In the genomic region with DNA sequence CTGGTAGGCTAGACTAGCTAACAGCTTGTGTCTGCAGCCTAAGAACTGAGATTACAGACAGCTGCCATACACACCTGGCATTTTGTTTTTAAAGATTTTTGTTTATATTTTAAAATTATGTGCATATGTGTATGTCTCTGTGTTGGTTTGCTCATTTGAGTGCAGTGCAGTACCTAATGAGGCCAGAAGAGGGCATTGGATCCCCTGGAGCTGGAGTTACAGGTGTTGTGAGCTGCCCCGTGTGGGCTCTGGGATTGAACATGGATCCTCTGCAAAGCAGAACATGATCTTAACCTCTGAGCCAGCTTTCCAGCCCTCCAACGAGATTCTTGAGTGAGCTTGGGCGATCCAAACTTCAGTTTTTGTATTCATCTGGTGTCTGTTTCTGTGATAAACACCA, we compare ENCODE assay signal across 22 mouse cellular contexts. TPM values are rescaled to one million over a fixed set of nuclear protein-coding genes. Genes with fewer than 3 reads are reported as not detected.
DNase-seq lines count a peak whose midpoint lies in the region; ATAC-seq and TF ChIP-seq lines count a peak whose summit lies in the region.
"Had no signal": no experiment of that assay in that cellular context is flagged by ENCODE, and none has a peak within 500 bp of the region (broad histone marks: within the 10 kb centered on the region; RNA-seq: fewer than 3 reads in every experiment).

No protein-coding gene starts in this region.

- no peak for DNase-seq in layer of hippocampus, adult 2 months (ENCODE audit: low spot score in 2 of 2)
- DNase-seq in layer of hippocampus, adult 18-20 months (ENCODE audit: low spot score in 2 of 2), result no peak
- no peak for DNase-seq in testis, postnatal 14 days (ENCODE audit: low spot score)
- DNase-seq in ES-E14 (ENCODE audit: low read depth, low spot score), result no peak
- DNase-seq in brain, embryonic 14.5 days (ENCODE audit: low read depth), result no peak
- DNase-seq: adrenal gland, adult 2 months; cerebellum, adult 11-12 months; cerebellum, postnatal 25 days; heart, postnatal 36 days; kidney, adult 9 months; lung, adult 2 months; right cerebral cortex, adult 18-20 months had no signal

- no peaks in the 10 kb centered on the region for H3K9me3 ChIP-seq in ES-E14 (ENCODE audit: control insufficient read depth, insufficient read depth, low read depth, low read length)
- no peaks in the 10 kb centered on the region for H3K9me3 ChIP-seq in kidney, embryonic 14.5 days (ENCODE audit: control insufficient read depth, low read length)
- H3K9me3 ChIP-seq: forebrain, embryonic 13.5 days; heart, embryonic 13.5 days; hindbrain, embryonic 15.5 days; limb, embryonic 12.5 days; midbrain, embryonic 15.5 days had no signal

- no peak overlapping the region for H3K9ac ChIP-seq in ES-E14 (ENCODE audit: insufficient read depth, low read depth, low read length, poor library complexity, severe bottlenecking)
- H3K9ac ChIP-seq in kidney, embryonic 14.5 days (ENCODE audit: low read depth, low read length), result no peak overlapping the region
- H3K9ac ChIP-seq: forebrain, embryonic 13.5 days; heart, embryonic 13.5 days; hindbrain, embryonic 15.5 days; limb, embryonic 12.5 days; midbrain, embryonic 15.5 days had no signal

- no peak overlapping the region for H3K4me2 ChIP-seq in kidney, embryonic 14.5 days (replicated peaks; ENCODE audit: low read depth, low read length)
- H3K4me2 ChIP-seq: forebrain, embryonic 13.5 days; heart, embryonic 13.5 days; hindbrain, embryonic 15.5 days; limb, embryonic 12.5 days; midbrain, embryonic 15.5 days had no signal

- no peak for TF ChIP-seq POLR2A in testis, adult 2 months (IDR thresholded peaks at IDR 0.05; ENCODE audit: control insufficient read depth, low read depth, low read length)
- TF ChIP-seq POLR2A in brain, embryonic 14.5 days (IDR thresholded peaks at IDR 0.05; ENCODE audit: borderline replicate concordance, extremely low read depth, insufficient read depth, insufficient read length, poor library complexity, severe bottlenecking), result no peak

- no peaks in the 10 kb centered on the region for H3K4me1 ChIP-seq in testis, adult 2 months (ENCODE audit: control insufficient read depth, insufficient read depth, low read length)
- H3K4me1 ChIP-seq in ES-E14 (ENCODE audit: control insufficient read depth in 2 of 2, insufficient read depth in 2 of 2, low read length in 2 of 2, poor library complexity in 1 of 2), result peaks cover 0 to 2% of the 10 kb centered on the region in 2 experiments; a peak in 1 of 4 replicates
- H3K4me1 ChIP-seq in kidney, embryonic 14.5 days (ENCODE audit: control insufficient read depth, insufficient read depth, low read length), result no peaks in the 10 kb centered on the region
- H3K4me1 ChIP-seq: forebrain, embryonic 13.5 days; heart, embryonic 13.5 days; hindbrain, embryonic 15.5 days; limb, embryonic 12.5 days; midbrain, embryonic 15.5 days had no signal

- no peaks in the 10 kb centered on the region for H3K36me3 ChIP-seq in testis, adult 2 months (ENCODE audit: control insufficient read depth, insufficient read depth, low read length)
- no peaks in the 10 kb centered on the region for H3K36me3 ChIP-seq in ES-E14 (ENCODE audit: control insufficient read depth, insufficient read depth, low read length, poor library complexity, severe bottlenecking)
- H3K36me3 ChIP-seq in kidney, embryonic 14.5 days (ENCODE audit: control insufficient read depth, insufficient read depth, low read length), result no peaks in the 10 kb centered on the region
- H3K36me3 ChIP-seq: heart, embryonic 13.5 days; hindbrain, embryonic 15.5 days; limb, embryonic 12.5 days; midbrain, embryonic 15.5 days had no signal

- WGBS in kidney, embryonic 14.5 days, result 82% methylated on average over 3 of the region's 3 CpGs

- no peaks in the 10 kb centered on the region for H3K27me3 ChIP-seq in testis, adult 2 months (ENCODE audit: control insufficient read depth, insufficient read depth, low read length)
- H3K27me3 ChIP-seq in kidney, embryonic 14.5 days (ENCODE audit: control insufficient read depth, insufficient read depth, low read length), result no peaks in the 10 kb centered on the region
- H3K27me3 ChIP-seq: forebrain, embryonic 13.5 days; heart, embryonic 13.5 days; hindbrain, embryonic 15.5 days; limb, embryonic 12.5 days; midbrain, embryonic 15.5 days had no signal

- H3K27ac ChIP-seq in layer of hippocampus, adult 2 months, result no peak overlapping the region
- no peak overlapping the region for H3K27ac ChIP-seq in testis, adult 2 months (ENCODE audit: control insufficient read depth, insufficient read depth, low read depth, low read length)
- no peak overlapping the region for H3K27ac ChIP-seq in ES-E14 (ENCODE audit: insufficient read depth, low read depth, low read length, poor library complexity, severe bottlenecking)
- no peak overlapping the region for H3K27ac ChIP-seq in kidney, embryonic 14.5 days (ENCODE audit: low read depth, low read length)
- H3K27ac ChIP-seq: forebrain, embryonic 13.5 days; heart, embryonic 13.5 days; hindbrain, embryonic 15.5 days; limb, embryonic 12.5 days; midbrain, embryonic 15.5 days had no signal

- no peak overlapping the region for H3K4me3 ChIP-seq in layer of hippocampus, adult 2 months
- H3K4me3 ChIP-seq in testis, adult 2 months (ENCODE audit: control insufficient read depth, low read depth, low read length), result no peak overlapping the region
- no peak overlapping the region for H3K4me3 ChIP-seq in ES-E14 (ENCODE audit: insufficient read depth in 1 of 2, low read depth in 1 of 2, low read length in 2 of 2, poor library complexity in 1 of 2, severe bottlenecking in 1 of 2)
- H3K4me3 ChIP-seq in kidney, embryonic 14.5 days (ENCODE audit: low read length), result no peak overlapping the region
- H3K4me3 ChIP-seq: forebrain, embryonic 13.5 days; heart, embryonic 13.5 days; hindbrain, embryonic 15.5 days; limb, embryonic 12.5 days; midbrain, embryonic 15.5 days had no signal

- in situ Hi-C loops in ES-E14 (cut with MboI; ENCODE audit: low sequenced_read_pairs in 2 of 2, unreplicated experiment in 2 of 2), result no loop called here

- no peak for ATAC-seq in kidney, embryonic 14.5 days (ENCODE audit: low FRiP score, low TSS enrichment)
- ATAC-seq: forebrain, embryonic 13.5 days; midbrain, embryonic 15.5 days had no signal

- TF ChIP-seq CTCF in layer of hippocampus, adult 2 months (conservative IDR thresholded peaks at IDR 0.05), result peak; percentile 56
- TF ChIP-seq CTCF in testis, adult 2 months (IDR thresholded peaks at IDR 0.05; ENCODE audit: control insufficient read depth, insufficient read depth, insufficient replicate concordance, low read depth, low read length), result peak; percentile 32; the same call in 1 of the 2 replicates
- TF ChIP-seq CTCF in brain, embryonic 14.5 days (IDR thresholded peaks at IDR 0.05; ENCODE audit: borderline replicate concordance, extremely low read depth, insufficient read depth, insufficient read length), result peak; percentile 32; the same call in 1 of the 2 replicates

TF ChIP-seq in ES-E14, 5 proteins besides CTCF, POLR2A, EP300 and RAD21:
- TF ChIP-seq HCFC1 (IDR thresholded peaks at IDR 0.05; ENCODE audit: borderline replicate concordance, insufficient read depth, low read length), result no peak
- TF ChIP-seq ZC3H11A (IDR thresholded peaks at IDR 0.05; ENCODE audit: borderline replicate concordance, low read depth, low read length), result peak; percentile 73; the same call in 1 of the 2 replicates

RNA-seq across cellular contexts. Expression of gene C1ql2, which starts 27.8 kb away (rescaled TPM):
- total RNA-seq in layer of hippocampus, adult 2 months (2021), result 10 to 100 TPM; 86.1 to 94.4 TPM
- 10 to 100 TPM; 84.8 to 98.6 TPM for total RNA-seq in layer of hippocampus, adult 18-20 months (2021)
- polyA plus RNA-seq in testis, adult 2 months (2012; rRNA removed), result not detected in 2 replicates
- total RNA-seq in ES-E14 (2012; rRNA removed), result 0.49 TPM in 1 of 2 replicates, not detected in the other
- polyA plus RNA-seq in brain, embryonic 14.5 days (2012; rRNA removed), result 3.7 and 6.0 TPM in 2 replicates
- polyA plus RNA-seq in kidney, embryonic 14.5 days (2014; fragmentation: Nextera tagmentation; extraction: Ambion mirVana), result not detected in 2 replicates
- total RNA-seq: adrenal gland, adult 2 months; heart, postnatal 36 days; megakaryocyte progenitor cell, adult 5-6 weeks had no signal
- polyA plus RNA-seq: gonadal fat pad, adult 2 months; heart, embryonic 13.5 days; limb, embryonic 12.5 days; stomach, embryonic 14.5 days had no signal

Comparison
In these comparisons a context has a peak if more than half of its experiments do, and no peak if none do; other contexts are left out.
1. RNA of gene C1ql2, which starts 27.8 kb away (total RNA-seq): 84.8 to 98.6 TPM in layer of hippocampus, adult 18-20 months and 86.1 to 94.4 TPM in layer of hippocampus, adult 2 months; 0.49 TPM in ES-E14; every median in the first group is over 10 times any median in the second.
2. Peak in every context shown above with its lines, with median percentiles within 50 percentile points of each other: CTCF ChIP-seq.